Mouse (Mus musculus): ENCODE measurements around the gene Cdip1.

Cdip1 gene

GRCm38 (mm10) chr16:4773289-4773970, 16.7 kb downstream of the Cdip1 start:
- no peak for DNase-seq (ENCODE audit: low spot score)

- DNase-seq (ENCODE audit: low spot score), result no peak
Measured at GRCm38 (mm10) chr16:4768719-4769118, 21.4 kb downstream of the Cdip1 start.

GRCm38 (mm10) chr16:4767012-4767790, 22.9 kb downstream of the Cdip1 start:
- no peak for DNase-seq (ENCODE audit: low spot score)

- no peak for DNase-seq (ENCODE audit: low spot score)
Measured at GRCm38 (mm10) chr16:4765852-4766251, 24.2 kb downstream of the Cdip1 start.

GRCm38 (mm10) chr16:4763276-4763675, 26.8 kb downstream of the Cdip1 start:
- peak; percentile 71 for DNase-seq (ENCODE audit: low spot score)

GRCm38 (mm10) chr16:4762437-4762836, 27.7 kb downstream of the Cdip1 start:
- DNase-seq (ENCODE audit: low spot score), result no peak

- DNase-seq (ENCODE audit: low spot score), result peak; percentile 48
Measured at GRCm38 (mm10) chr16:4756660-4757335, 33.3 kb downstream of the Cdip1 start.

- DNase-seq (ENCODE audit: low spot score), result no peak
Measured at GRCm38 (mm10) chr16:4754045-4754444, 36.0 kb downstream of the Cdip1 start.

- no peak for DNase-seq (ENCODE audit: low spot score)
Measured at GRCm38 (mm10) chr16:4752155-4752554, 37.9 kb downstream of the Cdip1 start.

- DNase-seq (ENCODE audit: low spot score), result no peak
Measured at GRCm38 (mm10) chr16:4742186-4742585, 47.9 kb downstream of the Cdip1 start.

GRCm38 (mm10) chr16:4739994-4740393, 50.1 kb downstream of the Cdip1 start:
- DNase-seq (ENCODE audit: low spot score), result no peak

GRCm38 (mm10) chr16:4736262-4736661, 53.8 kb downstream of the Cdip1 start:
- DNase-seq (ENCODE audit: low spot score), result no peak

GRCm38 (mm10) chr16:4730776-4731358, 59.2 kb downstream of the Cdip1 start:
- DNase-seq (ENCODE audit: low spot score), result no peak

GRCm38 (mm10) chr16:4727963-4728362, 62.1 kb downstream of the Cdip1 start:
- no peak for DNase-seq (ENCODE audit: low spot score)

GRCm38 (mm10) chr16:4727526-4727925, 62.6 kb downstream of the Cdip1 start:
- DNase-seq (ENCODE audit: low spot score), result no peak

GRCm38 (mm10) chr16:4726528-4727128, 63.5 kb downstream of the Cdip1 start:
- no peak for DNase-seq (ENCODE audit: low spot score)

GRCm38 (mm10) chr16:4725780-4726527, 64.1 kb downstream of the Cdip1 start, which contains the start of gene Hmox2:
Gene Hmox2 (plus strand): TSS chr16:4726361.
- peak; percentile 94 for DNase-seq (ENCODE audit: low spot score)

- no peak for DNase-seq (ENCODE audit: low spot score)
Measured at GRCm38 (mm10) chr16:4725266-4725665, 64.8 kb downstream of the Cdip1 start.

- DNase-seq (ENCODE audit: low spot score), result no peak
Measured at GRCm38 (mm10) chr16:4722915-4723209, 67.2 kb downstream of the Cdip1 start.

- DNase-seq (ENCODE audit: low spot score), result no peak
Measured at GRCm38 (mm10) chr16:4722128-4722914, 67.8 kb downstream of the Cdip1 start.
